Mouse (Mus musculus) 3T3-L1 (cell line): Measurements from ENCODE around the gene Olfr448.

Experiments used
- DNase-seq: peaks from one replicate; pipeline ENCODE4 v3.0.0-alpha.2; 2015; ENCODE audit warnings: low read depth, low spot score

Olfr448 gene

DNA sequence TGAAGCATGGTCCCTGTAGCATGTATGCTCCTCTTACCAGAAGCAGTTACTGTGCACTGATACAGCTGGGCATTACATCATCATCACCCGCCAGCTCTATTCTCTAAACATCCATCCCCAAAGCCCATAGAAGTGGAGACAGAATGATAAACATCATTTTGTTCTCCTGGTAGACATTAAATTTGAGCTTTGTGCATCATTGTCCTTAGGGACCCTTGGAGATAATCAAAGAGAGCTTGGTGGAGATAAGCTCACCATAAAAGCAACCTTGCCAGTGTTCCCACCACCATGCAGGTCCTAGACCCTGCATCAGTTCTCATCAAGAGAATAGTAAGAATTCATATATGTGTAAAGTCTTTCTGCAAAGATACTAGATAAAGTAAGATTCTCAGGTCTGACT lies at the start of gene Olfr448:
Gene Olfr448 (plus strand): TSS at position 301 of the 400 bp plus-strand sequence.
- no peak for DNase-seq

DNA sequence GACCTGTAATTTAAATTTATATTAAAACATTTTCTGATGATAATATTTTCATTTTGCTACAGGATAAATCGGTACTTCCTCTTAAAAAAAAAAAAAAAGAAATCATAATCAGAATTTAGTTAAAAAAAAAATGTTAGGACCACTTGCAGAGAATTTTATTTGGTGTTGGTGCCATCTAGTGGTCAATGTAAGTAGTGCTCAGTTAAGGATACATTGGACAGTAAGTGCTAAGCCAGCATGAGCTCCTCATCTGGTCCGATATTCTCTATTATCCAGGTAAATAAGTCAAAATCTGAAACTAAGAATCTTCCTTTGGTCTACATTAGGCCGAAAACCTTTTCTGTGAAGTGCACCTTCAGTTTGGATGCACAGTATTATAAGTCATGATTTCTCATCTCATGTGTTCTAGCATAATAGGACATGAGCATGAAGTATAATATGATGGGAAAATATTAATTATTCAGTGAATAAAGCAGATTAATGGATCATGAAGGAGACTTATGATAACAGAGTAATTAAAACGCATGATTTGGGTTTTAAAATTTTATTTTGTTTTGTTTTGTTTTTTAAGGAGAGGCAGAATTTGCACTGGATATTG lies 29.9 kb upstream of the Olfr448 start:
- peak; percentile 95 for DNase-seq

DNA sequence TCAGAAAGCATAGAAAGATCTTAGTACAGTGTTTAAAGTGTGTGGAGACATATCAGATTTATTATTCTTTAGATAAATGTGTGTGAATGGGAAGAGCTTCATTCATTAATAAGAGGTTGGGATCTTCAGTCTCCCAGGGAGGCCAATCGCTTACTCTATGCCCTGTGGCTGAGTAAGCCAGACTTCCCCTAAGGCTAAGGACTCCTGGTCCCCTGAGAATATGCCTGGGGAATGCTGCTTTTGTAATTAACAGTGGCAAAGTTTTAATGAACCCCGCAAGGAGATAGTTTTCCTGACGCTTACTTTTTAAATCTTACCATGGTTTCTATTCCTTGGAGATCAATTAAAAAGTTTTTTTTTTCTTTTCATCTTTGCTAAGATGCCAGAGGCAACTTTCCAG lies 20.5 kb upstream of the Olfr448 start:
- DNase-seq = no peak

DNA sequence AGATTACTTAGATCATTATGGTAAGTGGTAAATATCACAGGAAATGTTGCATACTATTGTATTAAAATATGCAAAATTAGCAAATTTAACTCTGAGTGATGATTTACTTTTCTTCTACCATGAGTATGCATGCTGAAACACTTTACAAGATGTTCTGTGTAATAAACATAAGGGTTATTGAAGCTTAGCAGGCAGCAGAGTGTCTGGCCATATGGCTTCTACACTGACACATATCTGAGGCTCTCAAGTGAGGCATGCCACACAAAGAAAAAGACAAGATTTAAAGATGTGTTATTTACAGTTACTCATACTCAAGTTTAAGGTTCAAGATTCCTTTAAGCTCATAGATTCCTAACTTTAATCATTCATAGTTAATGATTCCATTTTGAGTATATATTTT lies 13.9 kb upstream of the Olfr448 start:
- no peak for DNase-seq

DNA sequence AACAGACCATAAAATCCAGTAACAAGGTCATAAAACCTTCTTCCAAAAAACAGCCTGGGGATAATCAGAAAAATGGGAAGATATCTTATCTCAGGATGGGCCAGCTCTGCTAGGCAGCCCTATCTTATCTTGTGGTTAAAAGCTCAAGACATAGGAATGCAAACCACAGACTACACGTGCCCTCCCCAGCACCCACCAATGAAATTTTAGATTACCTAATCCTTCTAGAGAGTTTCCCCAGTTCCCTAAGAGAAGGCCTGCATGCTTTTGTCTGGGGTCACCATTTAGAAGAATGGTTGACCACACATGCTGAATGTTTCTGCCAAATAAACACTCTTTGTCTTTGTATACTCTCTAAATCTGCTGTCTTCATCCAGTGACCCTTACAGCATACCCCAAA lies 10.1 kb downstream of the Olfr448 start:
- peak; percentile 60 for DNase-seq

DNA sequence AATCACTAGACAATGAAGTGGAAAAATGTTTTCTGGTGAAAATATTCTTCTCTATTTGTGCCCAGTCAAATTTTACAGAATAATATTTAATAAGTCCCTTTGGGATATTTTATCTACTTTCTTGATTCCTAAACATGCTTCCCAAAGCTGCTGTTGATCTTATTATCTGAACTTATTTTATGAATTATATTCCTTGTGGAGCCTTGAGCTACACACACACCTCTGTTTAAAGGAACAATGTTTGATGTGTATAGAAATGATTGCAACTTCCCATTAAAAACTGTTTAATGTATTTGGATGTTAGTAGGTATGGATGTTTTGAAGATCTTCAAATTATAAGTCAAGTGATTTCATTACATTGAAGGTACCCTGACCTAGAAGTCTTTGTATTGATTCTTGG lies 18.3 kb downstream of the Olfr448 start, which contains the start of gene Olfr447:
Gene Olfr447 (plus strand): TSS at position 301 of the 400 bp plus-strand sequence.
- DNase-seq = no peak

DNA sequence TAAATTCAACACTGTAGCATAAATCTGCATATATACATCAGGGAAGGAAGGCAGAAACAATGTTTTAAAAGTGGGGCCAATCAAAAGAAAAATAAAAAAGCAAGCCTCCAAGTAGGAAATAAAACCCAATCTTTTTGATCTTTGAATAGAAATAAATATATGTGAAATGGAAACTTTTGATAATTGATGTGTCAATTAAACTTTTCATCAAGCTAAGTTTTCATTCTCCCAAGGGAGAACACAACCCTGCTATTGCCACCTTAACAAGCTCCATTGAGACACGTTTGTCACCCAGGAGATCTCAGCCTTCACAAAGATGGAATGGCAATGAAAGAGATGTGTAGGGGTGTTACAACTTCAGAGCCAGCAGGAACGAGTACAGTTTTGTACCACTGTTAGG lies 30.8 kb downstream of the Olfr448 start, which contains the start of gene Olfr446:
Gene Olfr446 (plus strand): TSS at position 301 of the 400 bp plus-strand sequence.
- no peak for DNase-seq
